ENCODE assay signal across 8 mouse cellular contexts in the genomic region with DNA sequence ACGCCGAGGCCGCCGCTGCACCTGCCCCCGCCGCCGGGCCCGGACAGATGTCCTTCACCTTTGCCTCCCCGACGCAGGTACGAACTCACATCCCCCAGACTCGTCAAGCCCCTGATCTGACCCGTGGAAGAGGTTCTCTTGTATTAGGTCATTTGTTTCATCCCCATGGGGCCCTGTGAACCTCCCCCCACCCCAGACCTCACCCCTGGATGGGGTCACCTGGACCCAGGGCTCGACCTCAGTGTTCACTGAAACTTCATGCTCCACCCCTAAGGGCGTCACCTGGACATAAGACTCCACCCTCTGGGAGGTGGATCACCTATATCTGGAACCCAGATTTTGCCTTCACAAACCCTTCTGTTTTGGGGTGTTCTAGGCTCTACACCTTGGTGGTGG. TPM values are rescaled to one million over a fixed set of nuclear protein-coding genes. Genes with fewer than 3 reads are reported as not detected.
DNase-seq lines count a peak whose midpoint lies in the region; ATAC-seq lines count a peak whose summit lies in the region.

No protein-coding gene starts in this region.

- ATAC-seq in heart, embryonic 15.5 days (replicated peaks; ENCODE audit: insufficient number of reproducible peaks, insufficient read depth, low FRiP score, low read depth), result no peak
- ATAC-seq in embryonic facial prominence, embryonic 12.5 days (ENCODE audit: insufficient number of reproducible peaks, insufficient read depth, low FRiP score, low TSS enrichment), result no peak
- peak; percentile 20; the same call in 1 of the 2 replicates for ATAC-seq in midbrain, embryonic 11.5 days (ENCODE audit: low FRiP score)

- H3K4me2 ChIP-seq in heart, embryonic 15.5 days, result peak overlapping the region; percentile 82
- peak overlapping the region; percentile 92 for H3K4me2 ChIP-seq in embryonic facial prominence, embryonic 12.5 days (replicated peaks)
- peak overlapping the region; percentile 81 for H3K4me2 ChIP-seq in midbrain, embryonic 11.5 days

- under 1% methylated on average over 15 of the region's 15 CpGs for WGBS in heart, embryonic 15.5 days
- WGBS in embryonic facial prominence, embryonic 12.5 days, result 0% methylated on average over 15 of the region's 15 CpGs
- under 1% methylated on average over 13 of the region's 15 CpGs for WGBS in midbrain, embryonic 11.5 days

- H3K36me3 ChIP-seq in heart, embryonic 15.5 days, result peaks cover 32% of the 10 kb centered on the region
- peaks cover 32% of the 10 kb centered on the region for H3K36me3 ChIP-seq in embryonic facial prominence, embryonic 12.5 days
- 0 out of 2 replicates have a peak, but pooled peaks cover 2% of the 10 kb centered on the region for H3K36me3 ChIP-seq in midbrain, embryonic 11.5 days (ENCODE audit: control insufficient read depth, insufficient read depth, low read length)

- H3K9ac ChIP-seq in heart, embryonic 15.5 days, result peak overlapping the region; percentile 90
- H3K9ac ChIP-seq in embryonic facial prominence, embryonic 12.5 days, result peak overlapping the region; percentile 86
- H3K9ac ChIP-seq in midbrain, embryonic 11.5 days (ENCODE audit: low read length), result peak overlapping the region; percentile 77

- H3K4me3 ChIP-seq in heart, embryonic 15.5 days, result peak overlapping the region; percentile 78
- H3K4me3 ChIP-seq in embryonic facial prominence, embryonic 12.5 days, result peak overlapping the region; percentile 77
- peak overlapping the region; percentile 64 for H3K4me3 ChIP-seq in midbrain, embryonic 11.5 days (ENCODE audit: low read depth, low read length)

- H3K9me3 ChIP-seq in heart, embryonic 15.5 days (replicated peaks), result no peaks in the 10 kb centered on the region
- H3K9me3 ChIP-seq in embryonic facial prominence, embryonic 12.5 days, result no peaks in the 10 kb centered on the region
- no peaks in the 10 kb centered on the region for H3K9me3 ChIP-seq in midbrain, embryonic 11.5 days (ENCODE audit: control insufficient read depth, low read length)

- no peak for DNase-seq in heart, adult 18-20 months
- DNase-seq in kidney, adult 9 months, result peak; percentile 85
- no peak for DNase-seq in midbrain, embryonic 11.5 days (ENCODE audit: low spot score, missing footprints)
- no peak for DNase-seq in urinary bladder, postnatal 36 days (ENCODE audit: low spot score in 2 of 2)
- DNase-seq in thymus, postnatal 0 days (ENCODE audit: low spot score), result no peak
- no peak for DNase-seq in left cerebral cortex, adult 11 months (ENCODE audit: low spot score)

- 0 out of 2 replicates have a peak, but pooled peaks cover 9% of the 10 kb centered on the region for H3K27me3 ChIP-seq in heart, embryonic 15.5 days
- H3K27me3 ChIP-seq in embryonic facial prominence, embryonic 12.5 days, result peaks cover 11% of the 10 kb centered on the region
- peaks cover 2% of the 10 kb centered on the region for H3K27me3 ChIP-seq in midbrain, embryonic 11.5 days (ENCODE audit: control insufficient read depth, insufficient read depth, low read length)

- peaks cover 85% of the 10 kb centered on the region for H3K4me1 ChIP-seq in heart, embryonic 15.5 days (replicated peaks)
- H3K4me1 ChIP-seq in embryonic facial prominence, embryonic 12.5 days, result peaks cover 27% of the 10 kb centered on the region
- H3K4me1 ChIP-seq in midbrain, embryonic 11.5 days (ENCODE audit: control insufficient read depth, insufficient read depth, low read length), result peaks cover 28% of the 10 kb centered on the region

- peak overlapping the region; percentile 87 for H3K27ac ChIP-seq in heart, embryonic 15.5 days
- H3K27ac ChIP-seq in embryonic facial prominence, embryonic 12.5 days, result peak overlapping the region; percentile 82
- peak overlapping the region; percentile 28; the same call in 1 of the 2 replicates for H3K27ac ChIP-seq in midbrain, embryonic 11.5 days (ENCODE audit: low read depth, low read length)

RNA-seq across cellular contexts. Expression of a gene that starts 1.9 kb away (rescaled TPM):
- 1.7 and 2.9 TPM in 2 replicates for polyA plus RNA-seq in heart, embryonic 15.5 days (2015; fragmentation: Nextera tagmentation; extraction: Ambion mirVana)
- 1 to 10 TPM; 2.7 to 3.1 TPM for total RNA-seq in heart, adult 18-20 months (2021)
- polyA plus RNA-seq in embryonic facial prominence, embryonic 12.5 days (2016; fragmentation: Nextera tagmentation; extraction: Ambion mirVana), result 8.4 and 8.5 TPM in 2 replicates
- 11.1 and 11.8 TPM in 2 replicates for polyA plus RNA-seq in midbrain, embryonic 11.5 days (2014; fragmentation: Nextera tagmentation; extraction: Ambion mirVana)
- polyA plus RNA-seq in thymus, postnatal 0 days (2015; fragmentation: Nextera tagmentation; extraction: Ambion mirVana), result 3.5 and 4.3 TPM in 2 replicates

RNA-seq across cellular contexts. Expression of a gene that starts 4.1 kb away (rescaled TPM):
- 861 and 962 TPM in 2 replicates for polyA plus RNA-seq in heart, embryonic 15.5 days (2015; fragmentation: Nextera tagmentation; extraction: Ambion mirVana)
- 1,000 to 10,000 TPM; 1,096 to 1,108 TPM for total RNA-seq in heart, adult 18-20 months (2021)
- 457 and 481 TPM in 2 replicates for polyA plus RNA-seq in embryonic facial prominence, embryonic 12.5 days (2016; fragmentation: Nextera tagmentation; extraction: Ambion mirVana)
- polyA plus RNA-seq in midbrain, embryonic 11.5 days (2014; fragmentation: Nextera tagmentation; extraction: Ambion mirVana), result 329 and 355 TPM in 2 replicates
- 588 TPM in 2 replicates for polyA plus RNA-seq in thymus, postnatal 0 days (2015; fragmentation: Nextera tagmentation; extraction: Ambion mirVana)

RNA-seq across cellular contexts. Expression of a gene that starts 5.5 kb away (rescaled TPM):
- 11.6 and 16.8 TPM in 2 replicates for polyA plus RNA-seq in heart, embryonic 15.5 days (2015; fragmentation: Nextera tagmentation; extraction: Ambion mirVana)
- 100 to 1,000 TPM; 117 to 125 TPM for total RNA-seq in heart, adult 18-20 months (2021)
- 33.4 and 35.1 TPM in 2 replicates for polyA plus RNA-seq in embryonic facial prominence, embryonic 12.5 days (2016; fragmentation: Nextera tagmentation; extraction: Ambion mirVana)
- polyA plus RNA-seq in midbrain, embryonic 11.5 days (2014; fragmentation: Nextera tagmentation; extraction: Ambion mirVana), result 66.0 and 71.3 TPM in 2 replicates
- 13.1 and 18.8 TPM in 2 replicates for polyA plus RNA-seq in thymus, postnatal 0 days (2015; fragmentation: Nextera tagmentation; extraction: Ambion mirVana)

RNA-seq across cellular contexts. Expression of a gene that starts 23.3 kb away (rescaled TPM):
- 86.7 and 90.2 TPM in 2 replicates for polyA plus RNA-seq in heart, embryonic 15.5 days (2015; fragmentation: Nextera tagmentation; extraction: Ambion mirVana)
- total RNA-seq in heart, adult 18-20 months (2021), result 10 to 100 TPM; 46.3 to 54.9 TPM
- polyA plus RNA-seq in embryonic facial prominence, embryonic 12.5 days (2016; fragmentation: Nextera tagmentation; extraction: Ambion mirVana), result 151 and 159 TPM in 2 replicates
- polyA plus RNA-seq in midbrain, embryonic 11.5 days (2014; fragmentation: Nextera tagmentation; extraction: Ambion mirVana), result 81.5 and 87.1 TPM in 2 replicates
- 226 and 376 TPM in 2 replicates for polyA plus RNA-seq in thymus, postnatal 0 days (2015; fragmentation: Nextera tagmentation; extraction: Ambion mirVana)

RNA-seq across cellular contexts. Expression of a gene that starts 26.9 kb away (rescaled TPM):
- polyA plus RNA-seq in heart, embryonic 15.5 days (2015; fragmentation: Nextera tagmentation; extraction: Ambion mirVana), result 10.0 and 14.2 TPM in 2 replicates
- 100 to 1,000 TPM; 127 to 149 TPM for total RNA-seq in heart, adult 18-20 months (2021)
- polyA plus RNA-seq in embryonic facial prominence, embryonic 12.5 days (2016; fragmentation: Nextera tagmentation; extraction: Ambion mirVana), result 17.2 and 18.5 TPM in 2 replicates
- 18.5 and 23.1 TPM in 2 replicates for polyA plus RNA-seq in midbrain, embryonic 11.5 days (2014; fragmentation: Nextera tagmentation; extraction: Ambion mirVana)
- polyA plus RNA-seq in thymus, postnatal 0 days (2015; fragmentation: Nextera tagmentation; extraction: Ambion mirVana), result 18.2 and 23.2 TPM in 2 replicates

Comparison
In these comparisons a context has a peak if more than half of its experiments do, and no peak if none do; other contexts are left out.
1. H3K27ac ChIP-seq: peak in every context shown above with its lines; median percentile 87 in heart, embryonic 15.5 days; 82 in embryonic facial prominence, embryonic 12.5 days; 28 in midbrain, embryonic 11.5 days.